Mouse (Mus musculus) erythroblast, embryonic 14.5 days (primary cell): Measurements from ENCODE around the gene Klhl7.

ENCODE experiments used
- GATA1 ChIP-seq: IDR thresholded peaks from 2 replicates; pipeline ENCODE4 v1.6.1; 2012; ENCODE audit warnings: low read length, inconsistent platforms, mixed read lengths
- TAL1 ChIP-seq: IDR thresholded peaks from 3 replicates; pipeline ENCODE4 v1.6.1; 2012; ENCODE audit warnings: low read length, inconsistent platforms, mixed read lengths

GRCm38 (mm10) chr5:24110068-24110467 is 9.7 kb downstream of the Klhl7 start:
- TF ChIP-seq GATA1 = no peak
- TF ChIP-seq TAL1 = no peak
